Mouse (Mus musculus) forebrain, embryonic 16.5 days (tissue): ENCODE measurements around the gene Zfp831. TPM values are rescaled to one million over a fixed set of nuclear protein-coding genes. Genes with fewer than 3 reads are reported as not detected.

Source experiments
- ATAC-seq: fragments of 200-750 bp; cut with Nextera tagmentation; 2 replicates; pipeline ENCODE4 v1.8.0; 2017; ENCODE audit warnings: mild to moderate bottlenecking, moderate library complexity
- H3K27ac ChIP-seq: fragments of 300-500 bp; sonication (generic); 2 replicates; pipeline ENCODE4 v1.5.1; 2014; ENCODE audit warnings: low read length, control low read depth
- H3K27me3 ChIP-seq: fragments of 300-500 bp; sonication (generic); replicated peaks from 2 replicates; pipeline ENCODE4 v1.6.1; 2014; ENCODE audit warnings: low read length; ENCODE audit not compliant: control insufficient read depth, insufficient read depth
- H3K36me3 ChIP-seq: fragments of 300-500 bp; sonication (generic); 2 replicates; pipeline ENCODE4 v1.6.1; 2014; ENCODE audit not compliant: control insufficient read depth, insufficient read depth
- H3K4me1 ChIP-seq: fragments of 300-500 bp; sonication (generic); replicated peaks from 2 replicates; pipeline ENCODE4 v1.6.1; 2014; ENCODE audit warnings: low read length; ENCODE audit not compliant: control insufficient read depth, insufficient read depth
- H3K4me2 ChIP-seq: fragments of 300-500 bp; sonication (generic); 2 replicates; pipeline ENCODE4 v1.6.1; 2014; ENCODE audit warnings: mild to moderate bottlenecking, low read length, control low read depth
- H3K4me3 ChIP-seq: fragments of 300-500 bp; sonication (generic); replicated peaks from 2 replicates; pipeline ENCODE4 v1.5.1; 2014; ENCODE audit warnings: mild to moderate bottlenecking, low read length, control low read depth
- H3K9ac ChIP-seq: fragments of 300-500 bp; sonication (generic); replicated peaks from 2 replicates; pipeline ENCODE4 v1.6.1; 2014; ENCODE audit warnings: low read depth, low read length, control low read depth
- H3K9me3 ChIP-seq: fragments of 300-500 bp; sonication (generic); 2 replicates; pipeline ENCODE4 v1.6.1; 2016; ENCODE audit warnings: low read length; ENCODE audit not compliant: control insufficient read depth
- WGBS: fragments of 180-500 bp; shearing (Covaris S2); extraction: QIAGEN DNeasy Blood & Tissue Kit; methylation state at CpG from one replicate; pipeline ENCODE4 v1.1.7; 2014; 5-methylcytosine and 5-hydroxymethylcytosine counted together
- polyA plus RNA-seq: library from polyadenylated mRNA; unstranded; fragments of >200 nt; fragmentation: Nextera tagmentation; extraction: Ambion mirVana; gene quantifications from 2 replicates; pipeline ENCODE4 v1.2.1, GENCODE M21; 2015

Zfp831 gene
- polyA plus RNA-seq, 1 experiment from 2014 or later, result not detected

- no peaks in the 10 kb centered on the region for H3K36me3 ChIP-seq
These were observed 18.3 kb downstream of the Zfp831 start for GRCm38 (mm10) chr2:174661436-174662171.

GRCm38 (mm10) chr2:174662593-174662992 is 19.3 kb downstream of the Zfp831 start:
- Histone ChIP-seq H3K27ac (no peak overlapping the region), H3K36me3 (no peaks in the 10 kb centered on the region), H3K27me3 (no peaks in the 10 kb centered on the region), H3K4me2 (no peak overlapping the region), H3K4me3 (no peak overlapping the region), H3K4me1 (0 out of 2 replicates have a peak, but pooled peaks cover 3% of the 10 kb centered on the region), H3K9me3 (no peaks in the 10 kb centered on the region), H3K9ac (no peak overlapping the region)
- WGBS, result 48% methylated on average over 1 of the region's 1 CpGs
- ATAC-seq, result peak; percentile 77

More at GRCm38 (mm10) chr2:174661436-174662171, 18.3 kb downstream of the Zfp831 start:
- no peak overlapping the region for H3K4me2 ChIP-seq
- no peaks in the 10 kb centered on the region for H3K9me3 ChIP-seq
- 0 out of 2 replicates have a peak, but pooled peaks cover 3% of the 10 kb centered on the region for H3K4me1 ChIP-seq
- no peaks in the 10 kb centered on the region for H3K27me3 ChIP-seq
- no peak overlapping the region for H3K9ac ChIP-seq
- WGBS, result 66% methylated on average over 7 of the region's 7 CpGs
- ATAC-seq, result 0 out of 2 replicates have a peak, but pooled peaks have one; percentile 6
- no peak overlapping the region for H3K27ac ChIP-seq
- no peak overlapping the region for H3K4me3 ChIP-seq

GRCm38 (mm10) chr2:174665404-174665803 is 22.1 kb downstream of the Zfp831 start:
- no peaks in the 10 kb centered on the region for H3K9me3 ChIP-seq
- no peaks in the 10 kb centered on the region for H3K27me3 ChIP-seq
- H3K36me3 ChIP-seq, result no peaks in the 10 kb centered on the region
- H3K4me1 ChIP-seq, result 0 out of 2 replicates have a peak, but pooled peaks cover 3% of the 10 kb centered on the region
- no peak for ATAC-seq
- 48% methylated on average over 5 of the region's 5 CpGs for WGBS
- no peak overlapping the region for H3K4me2 ChIP-seq
- no peak overlapping the region for H3K4me3 ChIP-seq
- no peak overlapping the region for H3K9ac ChIP-seq
- H3K27ac ChIP-seq, result no peak overlapping the region

GRCm38 (mm10) chr2:174668806-174669205 is 25.5 kb downstream of the Zfp831 start:
- ATAC-seq, result no peak
- 60% methylated on average over 3 of the region's 3 CpGs for WGBS

GRCm38 (mm10) chr2:174672506-174673190 is 29.3 kb downstream of the Zfp831 start:
- ATAC-seq, result no peak
- H3K4me2 ChIP-seq, result peak overlapping the region; percentile 96
- H3K36me3 ChIP-seq, result no peaks in the 10 kb centered on the region
- H3K9ac ChIP-seq, result no peak overlapping the region
- no peak overlapping the region for H3K27ac ChIP-seq
- 35% methylated on average over 11 of the region's 11 CpGs for WGBS
- H3K4me3 ChIP-seq, result no peak overlapping the region
- peaks cover 11% of the 10 kb centered on the region; the same call in 1 of the 2 replicates for H3K27me3 ChIP-seq
- no peaks in the 10 kb centered on the region for H3K9me3 ChIP-seq
- H3K4me1 ChIP-seq, result peaks cover 8% of the 10 kb centered on the region

More at GRCm38 (mm10) chr2:174668806-174669205, 25.5 kb downstream of the Zfp831 start:
- Histone ChIP-seq H3K36me3 (no peaks in the 10 kb centered on the region), H3K27ac (no peak overlapping the region), H3K9ac (no peak overlapping the region), H3K9me3 (no peaks in the 10 kb centered on the region), H3K4me1 (peaks cover 5% of the 10 kb centered on the region), H3K4me2 (no peak overlapping the region), H3K4me3 (no peak overlapping the region), H3K27me3 (peaks cover 8% of the 10 kb centered on the region; the same call in 1 of the 2 replicates)

GRCm38 (mm10) chr2:174673592-174674286 is 30.4 kb downstream of the Zfp831 start:
- Histone ChIP-seq H3K27me3 (peaks cover 11% of the 10 kb centered on the region; the same call in 1 of the 2 replicates), H3K9ac (peak overlapping the region; percentile 53), H3K36me3 (no peaks in the 10 kb centered on the region), H3K4me1 (peaks cover 8% of the 10 kb centered on the region), H3K9me3 (no peaks in the 10 kb centered on the region), H3K27ac (no peak overlapping the region), H3K4me2 (peak overlapping the region; percentile 96), H3K4me3 (peak overlapping the region; percentile 50)
- peak; percentile 87 for ATAC-seq
- WGBS, result under 1% methylated on average over 25 of the region's 25 CpGs

- under 1% methylated on average over 16 of the region's 16 CpGs for WGBS
- Histone ChIP-seq H3K4me1 (peaks cover 8% of the 10 kb centered on the region), H3K9me3 (no peaks in the 10 kb centered on the region), H3K4me2 (peak overlapping the region; percentile 96), H3K27me3 (peaks cover 11% of the 10 kb centered on the region; the same call in 1 of the 2 replicates), H3K9ac (peak overlapping the region; percentile 51), H3K27ac (no peak overlapping the region), H3K36me3 (no peaks in the 10 kb centered on the region), H3K4me3 (peak overlapping the region; percentile 50)
- peak; percentile 66 for ATAC-seq
These were observed 31.1 kb downstream of the Zfp831 start for GRCm38 (mm10) chr2:174674287-174675045.

- Histone ChIP-seq H3K36me3 (no peaks in the 10 kb centered on the region), H3K9me3 (no peaks in the 10 kb centered on the region), H3K27ac (no peak overlapping the region), H3K4me2 (no peak overlapping the region), H3K4me1 (peaks cover 8% of the 10 kb centered on the region), H3K27me3 (peaks cover 11% of the 10 kb centered on the region; the same call in 1 of the 2 replicates), H3K4me3 (no peak overlapping the region), H3K9ac (no peak overlapping the region)
- no peak for ATAC-seq
- 12% methylated on average over 9 of the region's 9 CpGs for WGBS
These were observed 32.3 kb downstream of the Zfp831 start for GRCm38 (mm10) chr2:174675642-174676041.
